Mouse (Mus musculus): ENCODE measurements around the gene Per1. TPM values are rescaled to one million over a fixed set of nuclear protein-coding genes. Genes with fewer than 3 reads are reported as not detected.

Gene Per1
- polyA plus RNA-seq, 1 experiment from 2014 or later, result 15.6 TPM

- H3K27ac ChIP-seq, result peak overlapping the region; percentile 93
- peaks cover 26% of the 10 kb centered on the region for H3K36me3 ChIP-seq
- no peaks in the 10 kb centered on the region for H3K27me3 ChIP-seq (replicated peaks)
- no peak for ATAC-seq
- peak overlapping the region; percentile 86 for H3K4me2 ChIP-seq (replicated peaks)
- 20% methylated on average over 8 of the region's 8 CpGs for WGBS
- peaks cover 48% of the 10 kb centered on the region for H3K4me1 ChIP-seq (replicated peaks)
- no peaks in the 10 kb centered on the region for H3K9me3 ChIP-seq
- H3K9ac ChIP-seq, result peak overlapping the region; percentile 59; the same call in 1 of the 2 replicates
- peak overlapping the region; percentile 58 for H3K4me3 ChIP-seq (replicated peaks)
Observed at GRCm38 (mm10) chr11:69098039-69098761, 3.2 kb downstream of the Per1 start.

GRCm38 (mm10) chr11:69098762-69099091 lies 3.7 kb downstream of the Per1 start:
- Histone ChIP-seq H3K4me2 (replicated peaks) (peak overlapping the region; percentile 86), H3K27ac (peak overlapping the region; percentile 93), H3K4me1 (replicated peaks) (peaks cover 48% of the 10 kb centered on the region), H3K9ac (peak overlapping the region; percentile 59), H3K4me3 (replicated peaks) (peak overlapping the region; percentile 58), H3K27me3 (replicated peaks) (no peaks in the 10 kb centered on the region), H3K9me3 (no peaks in the 10 kb centered on the region), H3K36me3 (peaks cover 31% of the 10 kb centered on the region)
- ATAC-seq, result peak; percentile 25
- WGBS, result under 1% methylated on average over 19 of the region's 19 CpGs

GRCm38 (mm10) chr11:69099177-69099914 lies 4.3 kb downstream of the Per1 start:
- WGBS, result under 1% methylated on average over 22 of the region's 22 CpGs
- peak overlapping the region; percentile 58 for H3K4me3 ChIP-seq (replicated peaks)
- no peaks in the 10 kb centered on the region for H3K9me3 ChIP-seq
- peaks cover 37% of the 10 kb centered on the region for H3K36me3 ChIP-seq
- no peaks in the 10 kb centered on the region for H3K27me3 ChIP-seq (replicated peaks)
- peak overlapping the region; percentile 59 for H3K9ac ChIP-seq
- peak overlapping the region; percentile 86 for H3K4me2 ChIP-seq (replicated peaks)
- ATAC-seq, result no peak
- peak overlapping the region; percentile 93 for H3K27ac ChIP-seq
- H3K4me1 ChIP-seq (replicated peaks), result peaks cover 44% of the 10 kb centered on the region

GRCm38 (mm10) chr11:69099915-69100345 lies 4.9 kb downstream of the Per1 start:
- ATAC-seq, result peak; percentile 7
- Histone ChIP-seq H3K9ac (peak overlapping the region; percentile 59), H3K27ac (peak overlapping the region; percentile 93), H3K9me3 (no peaks in the 10 kb centered on the region), H3K4me2 (replicated peaks) (peak overlapping the region; percentile 86), H3K27me3 (replicated peaks) (no peaks in the 10 kb centered on the region), H3K36me3 (peaks cover 43% of the 10 kb centered on the region), H3K4me3 (replicated peaks) (peak overlapping the region; percentile 58), H3K4me1 (replicated peaks) (peaks cover 44% of the 10 kb centered on the region)
- WGBS, result 1% methylated on average over 23 of the region's 23 CpGs

- H3K27ac ChIP-seq, result 0 out of 2 replicates have a peak overlapping the region, but pooled peaks have one; percentile 93
- peaks cover 50% of the 10 kb centered on the region for H3K36me3 ChIP-seq
- no peaks in the 10 kb centered on the region for H3K9me3 ChIP-seq
- ATAC-seq, result no peak
- peaks cover 44% of the 10 kb centered on the region for H3K4me1 ChIP-seq (replicated peaks)
- H3K4me3 ChIP-seq (replicated peaks), result peak overlapping the region; percentile 58; the same call in 1 of the 2 replicates
- WGBS, result 91% methylated on average over 20 of the region's 20 CpGs
- peak overlapping the region; percentile 32 for H3K9ac ChIP-seq
- H3K4me2 ChIP-seq (replicated peaks), result peak overlapping the region; percentile 86; the same call in 1 of the 2 replicates
- H3K27me3 ChIP-seq (replicated peaks), result no peaks in the 10 kb centered on the region
Observed at GRCm38 (mm10) chr11:69100639-69101360, 5.8 kb downstream of the Per1 start.

- 92% methylated on average over 20 of the region's 21 CpGs for WGBS
- Histone ChIP-seq H3K4me2 (replicated peaks) (no peak overlapping the region), H3K9ac (no peak overlapping the region), H3K27ac (no peak overlapping the region), H3K4me3 (replicated peaks) (no peak overlapping the region), H3K36me3 (peaks cover 60% of the 10 kb centered on the region), H3K9me3 (no peaks in the 10 kb centered on the region), H3K27me3 (replicated peaks) (no peaks in the 10 kb centered on the region), H3K4me1 (replicated peaks) (peaks cover 38% of the 10 kb centered on the region)
- no peak for ATAC-seq
Observed at GRCm38 (mm10) chr11:69101604-69102402, 6.8 kb downstream of the Per1 start.

- no peak overlapping the region for H3K27ac ChIP-seq
- 88% methylated on average over 7 of the region's 7 CpGs for WGBS
- H3K36me3 ChIP-seq, result peaks cover 65% of the 10 kb centered on the region
- H3K4me3 ChIP-seq (replicated peaks), result no peak overlapping the region
- no peaks in the 10 kb centered on the region for H3K27me3 ChIP-seq (replicated peaks)
- no peaks in the 10 kb centered on the region for H3K9me3 ChIP-seq
- H3K9ac ChIP-seq, result no peak overlapping the region
- ATAC-seq, result no peak
- peaks cover 33% of the 10 kb centered on the region for H3K4me1 ChIP-seq (replicated peaks)
- no peak overlapping the region for H3K4me2 ChIP-seq (replicated peaks)
Observed at GRCm38 (mm10) chr11:69102403-69102725, 7.3 kb downstream of the Per1 start.

GRCm38 (mm10) chr11:69103121-69103520 lies 8.1 kb downstream of the Per1 start:
- no peak overlapping the region for H3K9ac ChIP-seq
- no peak overlapping the region for H3K27ac ChIP-seq
- no peak overlapping the region for H3K4me2 ChIP-seq (replicated peaks)
- no peaks in the 10 kb centered on the region for H3K27me3 ChIP-seq (replicated peaks)
- H3K9me3 ChIP-seq, result no peaks in the 10 kb centered on the region
- 96% methylated on average over 14 of the region's 14 CpGs for WGBS
- H3K4me1 ChIP-seq (replicated peaks), result peaks cover 25% of the 10 kb centered on the region
- no peak overlapping the region for H3K4me3 ChIP-seq (replicated peaks)
- H3K36me3 ChIP-seq, result peaks cover 69% of the 10 kb centered on the region
- ATAC-seq, result no peak

- Histone ChIP-seq H3K36me3 (peaks cover 74% of the 10 kb centered on the region), H3K4me2 (replicated peaks) (no peak overlapping the region), H3K4me1 (replicated peaks) (peaks cover 20% of the 10 kb centered on the region), H3K27ac (no peak overlapping the region), H3K9ac (no peak overlapping the region), H3K4me3 (replicated peaks) (no peak overlapping the region), H3K9me3 (no peaks in the 10 kb centered on the region), H3K27me3 (replicated peaks) (no peaks in the 10 kb centered on the region)
- 90% methylated on average over 15 of the region's 15 CpGs for WGBS
- no peak for ATAC-seq
Observed at GRCm38 (mm10) chr11:69103531-69104435, 8.8 kb downstream of the Per1 start.

- 90% methylated on average over 14 of the region's 14 CpGs for WGBS
- ATAC-seq, result no peak
- no peak overlapping the region for H3K9ac ChIP-seq
- H3K4me1 ChIP-seq (replicated peaks), result peaks cover 17% of the 10 kb centered on the region
- H3K36me3 ChIP-seq, result peaks cover 79% of the 10 kb centered on the region
- H3K9me3 ChIP-seq, result no peaks in the 10 kb centered on the region
- no peaks in the 10 kb centered on the region for H3K27me3 ChIP-seq (replicated peaks)
- H3K4me3 ChIP-seq (replicated peaks), result no peak overlapping the region
- H3K27ac ChIP-seq, result no peak overlapping the region
- no peak overlapping the region for H3K4me2 ChIP-seq (replicated peaks)
Observed at GRCm38 (mm10) chr11:69104487-69104886, 9.5 kb downstream of the Per1 start.

- H3K9me3 ChIP-seq, result no peaks in the 10 kb centered on the region
- no peak overlapping the region for H3K4me2 ChIP-seq (replicated peaks)
- peaks cover 16% of the 10 kb centered on the region for H3K4me1 ChIP-seq (replicated peaks)
- WGBS, result 93% methylated on average over 6 of the region's 6 CpGs
- no peak overlapping the region for H3K4me3 ChIP-seq (replicated peaks)
- no peaks in the 10 kb centered on the region for H3K27me3 ChIP-seq (replicated peaks)
- no peak overlapping the region for H3K9ac ChIP-seq
- H3K36me3 ChIP-seq, result peaks cover 79% of the 10 kb centered on the region
- no peak for ATAC-seq
- H3K27ac ChIP-seq, result no peak overlapping the region
Observed at GRCm38 (mm10) chr11:69105227-69105626, 10.2 kb downstream of the Per1 start.

Measured in intestine, embryonic 15.5 days (tissue).